Mouse (Mus musculus): Measurements from ENCODE around the gene Ggn.
"Not testable (repeated sequence)": the region's sequence is repeated elsewhere in the genome, so short reads cannot be mapped to it uniquely, and the experiment has no call there.

The Ggn gene

DNA sequence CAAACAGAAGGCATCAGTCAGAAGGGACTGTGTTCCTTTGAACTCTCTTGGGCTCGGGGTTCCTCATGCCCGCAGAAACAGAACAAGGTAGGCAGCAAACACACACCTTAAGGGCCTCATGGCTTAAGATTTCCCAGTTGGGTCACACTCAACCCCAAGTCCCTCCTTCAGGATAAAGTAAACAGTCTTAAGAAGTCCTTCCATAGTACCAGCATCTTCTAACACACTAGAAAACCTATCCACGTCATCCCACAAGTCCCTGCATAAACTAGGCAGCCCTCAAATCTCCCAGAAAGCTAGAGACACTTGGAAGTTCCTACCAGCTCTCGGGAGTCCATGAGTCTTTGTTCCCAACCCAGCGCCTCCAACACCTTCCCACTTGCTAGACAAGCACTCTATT, 7.7 kb upstream of the Ggn start:
- DNase-seq (ENCODE audit: low spot score), result no peak

DNA sequence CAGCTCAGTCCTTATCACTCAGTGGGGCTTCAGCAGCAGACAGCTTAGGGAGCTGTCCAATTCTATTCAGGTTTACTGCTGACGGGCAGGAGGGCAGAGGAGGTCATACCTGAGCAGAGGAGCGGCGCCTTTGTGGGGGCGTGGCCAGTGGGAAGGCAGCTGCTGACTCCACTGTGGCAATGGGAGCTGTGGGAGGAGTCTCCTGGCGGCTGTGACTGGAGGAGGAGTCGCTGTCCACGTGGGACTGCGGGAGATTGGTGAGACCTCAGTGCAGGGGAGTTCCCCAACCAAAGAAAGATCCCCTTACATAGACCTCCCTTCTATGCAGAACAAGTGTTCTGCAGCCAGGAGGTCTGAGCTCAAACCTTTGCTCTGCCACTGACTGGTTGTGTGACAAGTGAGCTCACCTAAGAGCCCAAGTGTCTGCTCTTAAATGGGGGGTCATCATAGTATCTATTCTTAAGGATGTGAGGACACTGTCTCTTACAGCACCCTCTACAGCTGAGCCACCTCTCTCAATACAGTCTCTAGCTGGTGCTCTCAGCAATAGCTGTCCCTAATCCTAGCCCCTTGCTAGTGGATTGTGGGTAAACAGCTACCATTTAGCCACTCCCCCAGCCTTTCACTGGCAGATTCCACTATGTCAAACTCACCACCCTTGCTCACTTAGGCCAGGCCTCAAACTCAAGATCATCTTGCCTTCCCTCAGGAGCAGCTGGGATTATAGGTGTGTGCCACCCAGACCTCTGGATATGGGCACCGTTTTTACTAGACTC, 7.1 kb upstream of the Ggn start:
- peak; percentile 63 for DNase-seq (ENCODE audit: low spot score)

DNA sequence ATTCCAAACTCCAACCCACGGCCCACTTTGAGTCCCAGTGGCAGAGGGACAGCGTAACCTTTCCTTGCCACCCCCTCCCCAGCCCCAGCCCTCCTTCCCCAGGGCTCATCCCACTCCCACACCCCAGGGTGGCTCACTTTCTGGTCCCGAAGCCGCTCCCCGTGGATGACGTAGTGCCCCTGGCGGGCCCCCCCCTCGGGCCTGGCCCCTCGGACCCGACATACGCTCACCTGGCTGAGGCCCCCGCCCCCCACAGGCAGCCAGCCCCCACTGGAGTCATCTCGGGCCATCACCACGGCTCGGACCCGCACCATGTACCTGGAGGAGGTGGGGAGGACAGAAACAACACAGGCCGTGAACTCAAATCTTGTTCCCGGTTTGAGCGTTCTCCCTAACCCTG, 2.4 kb upstream of the Ggn start:
- peak; percentile 58 for DNase-seq (ENCODE audit: low spot score)

DNA sequence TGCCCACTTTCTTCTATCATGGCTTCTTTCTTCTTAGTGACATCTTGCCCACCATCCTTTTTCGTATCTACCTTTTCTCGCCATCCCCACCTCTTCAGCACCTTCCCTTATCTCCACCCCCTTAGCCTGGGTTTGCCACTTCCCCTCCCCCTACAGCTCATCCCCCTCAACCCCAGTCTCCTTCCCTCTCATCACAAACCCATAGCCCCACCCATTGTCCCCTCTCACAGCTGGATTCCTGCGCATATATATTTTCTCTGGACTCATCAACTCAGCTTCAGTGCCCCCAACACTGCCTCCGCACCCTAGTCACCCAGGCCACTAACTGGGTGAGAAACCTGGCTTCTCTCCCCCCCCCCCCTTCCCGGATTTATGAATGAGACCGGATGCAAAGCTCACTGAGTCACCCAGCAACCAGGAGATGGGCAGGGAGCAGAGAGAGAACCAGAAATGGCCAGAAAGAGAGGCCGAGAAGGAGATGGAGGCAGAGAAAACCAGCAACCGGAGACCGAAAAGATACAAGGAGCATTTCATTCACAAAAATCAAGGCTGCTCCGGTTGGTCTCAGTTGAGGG, 1.8 kb upstream of the Ggn start:
- DNase-seq (ENCODE audit: low spot score), result no peak

DNA sequence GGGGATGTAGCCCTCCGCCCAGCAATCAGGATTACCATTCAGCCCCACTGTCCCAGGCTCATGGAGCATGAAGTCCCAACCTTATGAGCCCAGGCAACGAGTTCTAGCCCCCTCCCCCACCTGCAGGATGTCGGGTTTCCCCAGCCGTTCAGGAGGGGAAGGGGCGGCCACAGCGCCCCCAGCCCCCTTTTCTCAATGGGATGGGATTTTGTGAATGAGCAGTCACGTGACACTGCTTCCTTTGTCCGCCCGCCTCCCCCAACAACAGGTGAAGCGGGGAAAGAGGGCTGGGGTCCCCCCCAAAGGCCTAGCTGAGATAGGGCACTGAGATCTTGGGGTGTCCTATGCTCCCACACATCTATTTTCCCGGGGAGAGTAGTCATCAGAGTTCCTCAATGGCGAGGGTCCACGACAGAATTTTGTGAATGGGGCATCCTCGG, 1.2 kb upstream of the Ggn start:
- DNase-seq (ENCODE audit: low spot score), result peak; percentile 67

DNA sequence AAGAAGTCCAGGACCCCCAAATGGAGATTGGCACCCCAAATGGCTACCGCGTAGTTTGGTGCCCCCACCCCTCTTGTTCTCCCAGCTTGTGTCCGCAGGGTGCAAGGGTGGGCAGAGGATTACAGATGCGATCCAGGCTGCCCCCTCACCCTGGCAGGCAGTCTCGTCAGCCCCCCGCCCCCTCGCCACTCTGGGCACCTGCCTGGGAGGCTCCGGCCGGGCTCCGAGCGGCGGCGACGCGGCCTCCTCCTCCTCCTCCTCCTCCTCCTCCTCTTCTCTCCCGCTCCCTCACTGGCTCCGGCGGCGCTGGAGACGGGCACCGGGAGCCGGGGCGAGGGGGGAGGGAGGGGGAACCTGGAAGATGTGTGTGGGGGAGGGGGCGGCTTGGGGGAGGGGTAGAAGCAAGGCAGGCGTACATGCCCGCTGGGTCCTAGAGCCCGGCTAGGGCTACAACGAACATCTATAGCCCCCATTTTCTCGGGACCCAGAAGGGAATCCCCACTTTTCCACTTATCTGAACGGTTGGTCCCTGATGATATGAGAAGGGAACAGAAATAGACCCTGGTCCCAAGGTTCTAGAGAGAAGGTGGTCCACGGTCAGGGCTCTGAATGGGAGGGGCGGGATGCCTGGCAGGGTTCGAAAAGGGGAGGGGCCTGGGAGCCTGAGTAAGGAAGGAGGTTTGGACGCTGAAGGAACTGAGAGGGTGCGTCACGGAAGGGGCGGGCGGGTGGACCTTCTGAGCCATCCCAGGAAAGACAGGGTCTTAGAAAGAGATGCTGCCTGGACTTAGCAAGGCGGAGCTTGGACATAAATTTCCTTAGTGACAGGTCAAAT, 562 bp upstream of the Ggn start:
- DNase-seq (ENCODE audit: low spot score), result peak; percentile 89

DNA sequence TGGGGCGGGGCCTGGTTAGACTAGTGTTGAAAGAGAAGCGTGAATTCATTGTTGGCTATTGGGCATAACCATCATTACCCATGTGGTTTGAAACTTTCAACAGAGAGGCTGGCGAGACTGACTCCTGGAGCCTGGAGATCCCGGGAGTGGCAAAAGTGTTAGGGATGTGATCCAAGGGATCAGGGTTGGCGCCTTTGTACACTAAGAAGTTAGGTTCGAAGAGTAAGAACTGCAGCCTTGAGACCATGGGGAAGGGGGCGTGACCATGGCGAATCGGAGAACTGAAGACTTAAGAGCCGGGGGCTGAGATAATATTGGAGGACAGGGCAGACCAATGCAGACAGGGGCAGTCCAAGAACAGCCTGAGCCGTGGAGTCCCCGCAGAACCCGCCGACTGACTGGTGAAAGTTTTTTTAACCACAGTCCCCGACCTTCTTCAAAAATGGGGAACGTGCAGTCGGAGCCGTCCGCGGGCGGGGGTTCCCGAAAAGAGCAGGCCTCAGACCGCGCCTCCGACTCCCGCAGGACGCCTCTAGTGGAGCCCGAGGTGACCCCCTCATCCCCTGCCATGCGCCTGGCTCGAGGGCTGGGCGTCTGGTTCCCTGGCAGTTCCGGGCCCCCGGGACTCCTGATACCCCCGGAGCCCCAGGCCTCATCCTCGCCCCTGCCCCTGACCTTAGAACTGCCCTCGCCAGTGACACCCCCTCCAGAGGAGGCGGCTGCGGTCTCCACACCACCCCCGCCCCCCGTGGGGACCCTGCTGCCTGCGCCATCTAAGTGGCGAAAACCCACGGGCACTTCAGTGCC, 948 bp downstream of the Ggn start:
- peak; percentile 64 for DNase-seq (ENCODE audit: low spot score)

DNA sequence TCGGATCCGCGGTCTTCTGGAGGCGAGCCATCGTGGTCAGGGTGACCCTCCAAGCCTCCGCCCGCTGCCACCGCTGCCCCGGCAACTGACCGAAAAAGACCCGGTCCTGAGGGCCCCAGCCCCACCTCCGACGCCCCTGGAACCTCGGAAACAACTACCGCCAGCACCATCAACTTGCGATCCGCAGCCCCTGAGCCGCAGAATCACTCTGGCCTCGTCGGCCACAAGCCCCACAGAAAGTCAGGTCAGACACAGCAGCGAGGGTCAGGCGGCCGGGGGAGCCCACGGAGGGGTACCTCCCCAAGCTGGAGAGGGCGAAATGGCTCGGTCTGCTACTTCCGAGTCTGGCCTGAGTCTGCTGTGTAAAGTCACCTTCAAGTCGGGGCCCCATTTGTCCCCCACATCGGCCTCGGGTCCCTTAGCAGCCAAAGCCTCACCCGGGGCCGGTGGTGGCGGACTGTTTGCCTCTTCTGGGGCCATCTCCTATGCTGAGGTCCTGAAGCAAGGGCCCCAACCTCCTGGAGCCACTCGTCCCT, 1.6 kb downstream of the Ggn start:
- peak; percentile 57 for DNase-seq (ENCODE audit: low spot score)

DNA sequence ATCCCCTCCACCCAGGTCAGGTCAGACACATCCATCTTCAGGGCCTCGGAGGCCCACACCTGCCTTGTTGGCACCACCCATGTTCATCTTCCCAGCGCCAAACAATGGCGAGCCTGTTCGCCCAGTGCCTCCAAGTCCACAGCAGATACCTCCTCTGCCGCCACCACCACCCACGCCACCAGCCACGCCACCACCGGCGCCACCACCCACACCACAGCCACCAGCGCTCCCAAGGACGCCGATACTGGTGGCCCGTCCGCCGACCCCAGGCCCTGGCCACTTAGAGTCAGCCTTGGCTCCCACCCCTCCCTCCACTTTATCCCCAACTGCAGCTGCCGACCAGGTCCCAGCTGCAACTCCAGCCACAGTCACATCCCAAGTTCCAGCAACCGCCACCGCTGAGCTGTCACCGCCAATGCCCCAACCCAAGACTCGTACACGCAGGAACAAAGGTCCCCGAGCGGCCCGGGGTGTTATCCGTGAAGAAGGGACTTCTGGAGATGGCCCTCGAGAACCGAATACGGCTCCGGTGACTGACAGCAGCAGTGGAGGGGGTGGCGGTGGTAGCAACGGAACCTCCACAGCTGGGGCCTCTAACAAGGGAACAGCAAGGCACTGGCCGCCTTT, 2.5 kb downstream of the Ggn start:
- peak; percentile 59 for DNase-seq (ENCODE audit: low spot score)

DNA sequence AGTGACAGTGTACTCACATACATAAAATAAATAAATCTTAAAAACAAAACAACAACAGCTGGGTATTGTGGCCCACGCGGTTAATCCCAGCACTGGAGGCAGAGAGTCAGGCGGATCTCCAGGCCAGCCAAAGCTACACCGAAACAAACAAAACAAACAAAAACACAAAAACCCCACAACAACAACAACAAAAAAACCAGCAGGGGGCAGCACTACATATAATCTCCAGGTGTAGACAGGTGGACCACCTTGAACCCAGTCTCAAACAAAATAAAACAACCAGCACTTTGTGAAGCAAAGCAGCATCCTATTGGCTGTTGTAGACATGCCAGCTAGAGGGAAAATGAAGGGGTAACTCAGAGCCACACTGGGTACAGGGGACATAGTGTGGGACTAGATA, 8.1 kb downstream of the Ggn start:
- DNase-seq (ENCODE audit: low spot score), result no peak

DNA sequence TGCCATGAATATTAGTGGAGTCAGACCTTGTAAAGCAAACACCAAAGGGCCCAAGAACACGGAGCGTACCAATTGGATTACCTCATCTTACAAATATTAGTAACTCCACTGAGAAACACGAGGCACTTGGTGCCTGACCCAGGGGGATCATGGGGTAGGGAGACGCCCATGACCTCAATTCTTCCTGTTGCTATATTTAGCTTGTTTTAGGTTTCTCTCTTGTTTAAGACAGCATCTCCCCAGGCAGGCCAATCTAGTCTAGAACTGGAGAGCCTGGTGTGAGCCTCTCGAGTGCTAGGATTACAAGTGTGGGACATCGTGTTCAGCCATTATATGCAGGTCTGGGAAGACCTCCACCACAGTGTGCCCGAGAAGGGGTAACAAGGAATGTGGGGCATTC, 9.3 kb downstream of the Ggn start:
- DNase-seq (ENCODE audit: low spot score), result no peak

DNA sequence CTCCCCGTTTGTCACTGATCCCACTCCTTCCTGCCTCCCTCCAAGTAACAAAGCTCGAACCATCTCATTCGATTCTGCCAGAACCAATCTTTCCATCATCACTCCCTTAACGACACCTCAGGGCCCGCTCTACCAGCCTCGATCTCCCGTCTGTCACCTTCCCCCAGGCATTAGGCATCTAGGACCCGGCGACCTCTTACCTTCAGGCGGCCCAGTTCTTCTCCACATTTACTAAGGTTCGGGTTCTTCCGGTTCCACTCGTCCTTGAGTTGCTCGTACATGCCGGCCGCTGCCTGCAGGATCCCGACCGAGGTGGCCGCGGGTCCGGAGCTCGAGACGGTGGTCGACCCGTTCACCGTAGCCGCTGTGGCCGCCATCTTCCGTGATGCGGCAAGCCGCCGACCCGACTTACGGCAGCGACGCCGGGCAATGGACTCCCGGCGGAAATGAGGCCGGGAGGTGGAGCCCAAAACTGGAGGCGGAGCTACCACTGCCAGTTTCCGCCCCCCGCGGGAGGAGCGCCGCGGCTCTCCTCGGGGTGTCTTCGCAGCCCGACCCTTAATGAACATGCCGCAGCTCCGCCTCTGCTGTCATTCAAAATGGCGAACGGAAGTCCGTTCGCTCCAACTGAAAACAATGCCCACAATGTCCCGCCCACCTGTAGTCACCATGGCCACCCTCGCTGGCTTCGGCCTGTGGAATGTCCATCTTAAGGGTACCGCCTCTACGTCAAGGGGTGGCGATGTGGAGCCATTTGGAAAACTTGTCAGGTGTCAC, 10.3 kb downstream of the Ggn start, which contains the start of gene Psmd8:
Gene Psmd8 (minus strand): TSS at position 625 of the 777 bp plus-strand sequence.
- peak; percentile 96 for DNase-seq (ENCODE audit: low spot score)

DNA sequence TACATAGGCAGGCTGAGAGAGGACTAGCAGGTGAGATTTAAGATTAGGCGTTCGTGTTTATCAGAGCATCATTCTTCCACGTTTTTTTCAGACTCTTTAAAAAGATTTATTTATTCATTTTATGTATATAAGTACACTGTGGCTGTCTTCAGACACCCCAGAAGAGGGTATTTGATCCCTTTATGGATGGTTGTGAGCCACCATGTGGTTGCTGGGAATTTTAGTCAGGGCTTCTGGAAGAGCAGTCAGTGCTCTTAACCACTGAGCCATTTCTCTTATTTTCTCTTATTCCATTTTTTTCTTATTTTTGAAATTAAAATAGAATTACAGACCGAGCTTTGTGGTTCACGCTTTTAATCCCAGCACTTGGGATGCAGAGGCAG, 10.8 kb downstream of the Ggn start:
- no peak for DNase-seq (ENCODE audit: low spot score)

DNA sequence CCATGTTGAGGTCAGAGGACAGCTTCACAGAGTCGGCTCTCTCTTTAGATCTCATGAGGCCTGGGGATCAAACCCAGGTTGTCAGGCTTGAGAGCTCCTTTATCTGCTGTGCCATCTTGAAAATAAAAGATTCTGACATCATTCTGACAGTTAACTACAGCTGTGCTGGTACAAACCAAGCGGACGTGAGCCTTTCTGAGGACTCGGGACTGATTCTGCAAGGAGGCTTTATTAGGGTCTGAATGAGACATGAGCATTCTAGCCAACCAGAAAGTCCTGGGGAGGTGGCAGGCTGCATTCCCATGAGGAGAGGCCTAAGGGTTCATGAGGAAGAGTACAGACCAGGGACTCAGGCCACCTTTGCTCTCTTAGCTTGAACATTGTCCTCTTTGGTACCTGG, 11.3 kb downstream of the Ggn start:
- DNase-seq (ENCODE audit: low spot score), result not testable (repeated sequence)

DNA sequence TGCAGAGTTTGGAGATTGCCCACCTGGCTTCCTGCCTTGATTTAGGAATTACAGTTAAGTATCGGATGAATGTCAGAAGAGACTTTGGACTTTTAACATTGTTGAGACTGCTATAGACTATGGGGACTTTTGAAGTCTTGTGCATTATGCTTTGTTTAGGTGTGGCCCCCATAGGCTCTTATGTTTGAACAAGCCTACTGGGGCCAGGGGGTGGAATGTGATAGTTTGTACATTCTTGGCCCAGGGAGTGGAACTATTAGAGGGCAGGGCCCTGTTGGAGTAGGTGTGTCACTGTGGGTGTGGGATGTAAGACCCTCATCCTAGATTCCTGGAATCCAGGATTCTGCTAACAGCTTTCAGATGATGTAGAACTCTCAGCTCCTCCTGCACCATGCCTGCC, 24.2 kb downstream of the Ggn start:
- DNase-seq (ENCODE audit: low spot score), result not testable (repeated sequence)

DNA sequence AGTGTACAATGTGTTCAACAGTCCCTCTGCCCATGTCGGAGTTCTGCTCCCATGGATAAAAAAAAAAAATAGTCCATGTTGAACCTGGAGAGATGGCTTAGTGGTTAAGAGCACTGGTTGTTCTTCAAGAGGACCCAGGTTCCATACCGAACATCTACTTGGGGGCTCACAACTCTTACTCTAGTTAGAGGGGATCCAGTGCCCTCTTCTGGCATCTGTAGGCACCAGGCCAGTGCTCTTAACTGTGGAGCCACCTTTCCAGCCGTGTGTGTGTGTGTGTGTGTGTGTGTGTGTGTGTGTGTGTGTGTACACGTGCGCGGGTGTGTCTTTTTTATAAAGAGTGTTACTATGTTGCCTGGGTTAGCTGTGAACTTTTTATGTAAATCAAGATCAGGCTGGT, 32.6 kb downstream of the Ggn start:
- no peak for DNase-seq (ENCODE audit: low spot score)

DNA sequence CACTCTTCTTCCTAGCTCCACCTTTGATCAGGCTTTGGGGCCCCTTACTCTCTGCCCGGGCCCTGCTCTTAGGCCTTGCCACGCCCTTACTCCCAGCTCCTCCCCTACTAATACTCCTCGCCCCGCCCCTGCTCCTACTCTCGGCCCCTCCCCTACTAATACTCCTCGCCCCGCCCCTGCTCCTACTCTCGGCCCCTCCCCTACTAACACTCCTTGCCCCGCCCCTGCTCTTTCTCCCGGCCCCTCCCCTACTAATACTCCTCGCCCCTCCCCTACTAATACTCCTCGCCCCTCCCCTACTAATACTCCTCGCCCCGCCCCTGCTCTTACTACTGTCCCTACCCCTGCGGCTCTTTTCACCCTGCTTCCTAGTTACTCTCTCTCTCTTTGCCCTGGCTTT, 41.0 kb downstream of the Ggn start:
- peak; percentile 82 for DNase-seq (ENCODE audit: low spot score)

DNA sequence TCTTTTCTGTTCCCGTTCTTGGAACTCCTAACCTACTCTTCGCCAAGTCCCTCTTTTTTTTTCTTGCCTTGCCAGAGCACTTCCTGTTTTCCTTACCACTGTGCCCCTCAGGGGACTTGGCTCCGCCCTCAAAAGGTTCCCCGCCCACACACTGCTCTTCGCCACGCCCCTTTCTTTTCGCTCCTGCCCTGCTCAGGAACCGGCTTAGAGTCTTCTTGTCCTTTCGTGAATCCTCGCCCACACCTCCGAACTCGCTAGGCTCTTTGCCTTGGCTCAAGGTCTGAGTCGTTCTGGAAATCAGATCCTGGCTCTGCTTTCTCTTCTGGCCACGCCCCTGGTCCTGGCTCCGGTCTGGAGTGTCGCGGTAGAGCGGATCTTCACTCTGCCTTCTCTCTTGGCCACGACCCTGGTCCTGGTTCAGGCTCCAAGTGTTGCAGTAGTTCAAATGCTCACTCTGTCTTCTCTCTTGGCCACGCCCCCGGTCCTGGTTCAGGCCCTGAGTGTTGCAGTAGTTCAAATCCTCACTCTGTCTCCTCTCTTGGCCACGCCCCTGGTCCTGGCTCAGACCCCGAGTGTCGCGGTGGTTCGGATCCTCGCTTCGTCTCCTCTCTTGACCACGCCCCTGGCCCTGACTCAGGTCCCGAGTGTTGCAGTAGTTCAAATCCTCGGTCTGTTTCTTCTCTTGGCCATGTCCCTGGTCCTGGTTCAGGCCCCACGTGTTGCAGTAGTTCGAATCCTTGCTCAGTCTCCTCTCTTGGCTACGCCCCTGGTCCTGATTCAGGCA, 41.6 kb downstream of the Ggn start:
- DNase-seq (ENCODE audit: low spot score), result peak; percentile 95

DNA sequence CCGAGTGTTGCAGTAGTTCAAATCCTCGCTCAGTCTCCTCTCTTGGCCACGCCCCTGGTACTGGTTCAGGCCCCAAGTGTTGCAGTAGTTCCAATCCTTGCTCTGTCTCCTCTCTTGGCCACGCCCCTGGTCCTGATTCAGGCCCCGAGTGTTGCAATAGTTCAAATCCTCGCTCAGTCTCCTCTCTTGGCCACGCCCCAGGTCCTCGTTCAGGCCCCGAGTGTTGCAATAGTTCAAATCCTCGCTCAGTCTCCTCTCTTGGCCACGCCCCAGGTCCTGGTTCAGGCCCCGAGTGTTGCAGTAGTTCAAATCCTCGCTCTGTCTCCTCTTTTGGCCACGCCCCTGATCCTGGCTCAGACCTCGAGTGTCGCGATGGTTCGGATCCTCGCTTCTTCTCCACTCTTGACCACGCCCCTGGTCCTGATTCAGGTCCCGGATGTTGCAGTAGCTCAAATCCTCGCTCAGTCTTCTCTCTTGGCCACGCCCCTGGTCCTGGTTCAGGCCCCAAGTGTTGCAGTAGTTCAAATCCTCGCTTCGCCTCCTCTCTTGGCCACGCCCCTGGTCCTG, 42.3 kb downstream of the Ggn start:
- DNase-seq (ENCODE audit: low spot score), result peak; percentile 80
